Mouse (Mus musculus) neutrophil, adult 59 days (primary cell): ENCODE measurements around the gene Sh3gl2. TPM values are rescaled to one million over a fixed set of nuclear protein-coding genes. Genes with fewer than 3 reads are reported as not detected.

Source experiments
- total RNA-seq, 2 experiments: library from RNA; stranded (reverse); gene quantifications; 1 replicate in 1 of 2; 2 replicates in 1 of 2; pipeline ENCODE4 v1.2.4; 2023

Gene Sh3gl2
- not detected for total RNA-seq

DNA sequence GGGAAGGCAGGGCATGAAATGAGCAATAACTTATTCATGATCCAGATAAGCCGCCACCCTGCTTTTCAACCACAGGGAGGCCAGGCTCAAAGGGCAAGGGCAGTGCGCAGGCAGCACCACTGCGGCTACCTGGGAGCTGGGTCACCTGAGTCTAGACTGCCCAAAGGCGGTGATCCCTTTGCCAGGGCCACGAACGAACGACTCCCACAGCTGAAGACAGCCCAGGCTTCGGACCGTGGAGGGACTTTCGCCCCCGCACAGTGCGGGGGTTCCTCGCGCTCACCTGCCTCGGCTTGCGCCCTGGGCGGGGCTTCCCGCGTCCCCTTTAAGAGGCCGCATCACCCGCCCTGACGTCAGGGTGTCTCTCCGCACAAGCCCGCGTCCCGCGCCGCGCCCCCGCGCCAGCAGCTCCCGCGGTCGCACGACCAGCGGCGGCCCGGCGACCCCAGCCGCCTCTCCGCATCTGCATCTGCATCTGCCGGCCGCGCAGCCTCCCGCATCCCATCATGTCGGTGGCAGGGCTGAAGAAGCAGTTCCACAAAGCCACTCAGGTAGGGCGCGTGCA lies at the start of gene Sh3gl2:
Gene Sh3gl2 (plus strand): TSS at position 56 of the 565 bp plus-strand sequence.

GRCm38 (mm10) chr4:85513792-85514191 lies 308.9 kb downstream of the Sh3gl2 start, which contains the start of gene Adamtsl1:
Gene Adamtsl1 (plus strand): TSS chr4:85514172.

